Mouse (Mus musculus) lung, adult 2 months (tissue): ENCODE measurements at regions not wholly inside any gene's neighbourhood (a gene's known extent, or its start where the extent isn't known, plus 50 kb on each side); places are given as distances from the start of the nearest gene placed in this dataset.

ENCODE experiments used
- DNase-seq: peaks from one replicate; pipeline ENCODE4 v3.0.0; 2022
- H3K4me1 ChIP-seq: fragments of 200-500 bp; 2 replicates; pipeline ENCODE4 v1.6.1; 2011; ENCODE audit warnings: low read length; ENCODE audit not compliant: control insufficient read depth, insufficient read depth
- H3K4me3 ChIP-seq: fragments of 200-500 bp; replicated peaks from 2 replicates; pipeline ENCODE3; 2011; ENCODE audit warnings: low read depth, mild to moderate bottlenecking, control low read depth, low read length; ENCODE audit errors: extremely low read depth
- CTCF ChIP-seq: fragments of 200-500 bp; IDR thresholded peaks from 2 replicates; pipeline ENCODE4 v1.5.1; 2011; ENCODE audit warnings: mild to moderate bottlenecking, low read length, control low read depth; ENCODE audit not compliant: insufficient read depth
- POLR2A ChIP-seq: fragments of 200-500 bp; IDR thresholded peaks from 2 replicates; pipeline ENCODE4 v1.6.1; 2011; ENCODE audit warnings: low read depth, mild to moderate bottlenecking, control low read depth, low read length, borderline replicate concordance; ENCODE audit errors: extremely low read depth
- WGBS: fragments of 180-500 bp; shearing (Covaris S2); methylation state at CpG from one replicate; pipeline ENCODE4 v1.1.7; 2018; 5-methylcytosine and 5-hydroxymethylcytosine counted together

GRCm38 (mm10) chr11:20907996-20908395 lies 77.1 kb upstream of the Lgalsl start:
- Histone ChIP-seq H3K4me1 (no peaks in the 10 kb centered on the region), H3K4me3 (no peak overlapping the region)
- WGBS = 57% methylated on average over 3 of the region's 3 CpGs
- DNase-seq = no peak
- TF ChIP-seq POLR2A (no peak), CTCF (no peak)

- WGBS = 56% methylated on average over 4 of the region's 4 CpGs
- H3K4me3 ChIP-seq = no peak overlapping the region
- TF ChIP-seq POLR2A (no peak), CTCF (no peak)
- no peaks in the 10 kb centered on the region for H3K4me1 ChIP-seq
- no peak for DNase-seq
Measured at GRCm38 (mm10) chr11:20908471-20908870, 77.6 kb upstream of the Lgalsl start.

GRCm38 (mm10) chr11:20913042-20913441 lies 82.2 kb upstream of the Lgalsl start:
- H3K4me3 ChIP-seq = no peak overlapping the region
- DNase-seq = no peak
- peaks cover 10% of the 10 kb centered on the region for H3K4me1 ChIP-seq
- 82% methylated on average over 2 of the region's 2 CpGs for WGBS
- no peak for TF ChIP-seq POLR2A
- no peak for TF ChIP-seq CTCF

GRCm38 (mm10) chr11:20913598-20914296 lies 82.9 kb upstream of the Lgalsl start:
- Histone ChIP-seq H3K4me3 (no peak overlapping the region), H3K4me1 (peaks cover 10% of the 10 kb centered on the region)
- DNase-seq = peak; percentile 74
- no peak for TF ChIP-seq POLR2A
- TF ChIP-seq CTCF = peak; percentile 94
- WGBS = 21% methylated on average over 8 of the region's 8 CpGs

GRCm38 (mm10) chr11:20914297-20914997 lies 83.6 kb upstream of the Lgalsl start:
- Histone ChIP-seq H3K4me3 (no peak overlapping the region), H3K4me1 (peaks cover 10% of the 10 kb centered on the region)
- no peak for DNase-seq
- 22% methylated on average over 12 of the region's 12 CpGs for WGBS
- TF ChIP-seq POLR2A (no peak), CTCF (no peak)

GRCm38 (mm10) chr11:20915182-20915602 lies 84.3 kb upstream of the Lgalsl start:
- Histone ChIP-seq H3K4me3 (peak overlapping the region; percentile 2), H3K4me1 (peaks cover 10% of the 10 kb centered on the region)
- TF ChIP-seq CTCF (no peak), POLR2A (peak; percentile 58; the same call in 1 of the 2 replicates)
- WGBS = 26% methylated on average over 8 of the region's 8 CpGs
- peak; percentile 48 for DNase-seq

GRCm38 (mm10) chr11:20915687-20916432 lies 85.0 kb upstream of the Lgalsl start:
- Histone ChIP-seq H3K4me1 (peaks cover 10% of the 10 kb centered on the region), H3K4me3 (no peak overlapping the region)
- WGBS = 47% methylated on average over 7 of the region's 7 CpGs
- TF ChIP-seq POLR2A (no peak), CTCF (peak; percentile 47; the same call in 1 of the 2 replicates)
- DNase-seq = no peak

- no peak overlapping the region for H3K4me3 ChIP-seq
- H3K4me1 ChIP-seq = peaks cover 10% of the 10 kb centered on the region
- WGBS = 25% methylated on average over 6 of the region's 6 CpGs
- peak; percentile 44 for DNase-seq
- TF ChIP-seq POLR2A (no peak), CTCF (no peak)
Measured at GRCm38 (mm10) chr11:20916473-20916911, 85.6 kb upstream of the Lgalsl start.

GRCm38 (mm10) chr11:20916961-20917360 lies 86.1 kb upstream of the Lgalsl start:
- no peak for TF ChIP-seq POLR2A
- no peak for TF ChIP-seq CTCF
- H3K4me1 ChIP-seq = peaks cover 10% of the 10 kb centered on the region
- no peak for DNase-seq
- WGBS = 76% methylated on average over 7 of the region's 7 CpGs
- no peak overlapping the region for H3K4me3 ChIP-seq
